Mouse (Mus musculus) neural tube, embryonic 12.5 days (tissue): ENCODE results near the gene Gm49336. TPM values are rescaled to one million over a fixed set of nuclear protein-coding genes. Genes with fewer than 3 reads are reported as not detected.

Experiments
- ATAC-seq: fragments of 200-750 bp; cut with Nextera tagmentation; 2 replicates; pipeline ENCODE4 v1.8.0; 2017; ENCODE audit warnings: low read depth, mild to moderate bottlenecking, moderate TSS enrichment, moderate library complexity; ENCODE audit not compliant: low FRiP score
- H3K27ac ChIP-seq: fragments of 300-500 bp; sonication (generic); 2 replicates; pipeline ENCODE4 v1.5.1; 2016
- H3K27me3 ChIP-seq: fragments of 300-500 bp; sonication (generic); replicated peaks from 2 replicates; pipeline ENCODE4 v1.6.1; 2016; ENCODE audit warnings: mild to moderate bottlenecking
- H3K36me3 ChIP-seq: fragments of 300-500 bp; sonication (generic); 2 replicates; pipeline ENCODE4 v1.6.1; 2016; ENCODE audit warnings: mild to moderate bottlenecking
- H3K4me1 ChIP-seq: fragments of 300-500 bp; sonication (generic); 2 replicates; pipeline ENCODE4 v1.6.1; 2016
- H3K4me2 ChIP-seq: fragments of 300-500 bp; sonication (generic); replicated peaks from 2 replicates; pipeline ENCODE4 v1.6.1; 2016; ENCODE audit warnings: mild to moderate bottlenecking
- H3K4me3 ChIP-seq: fragments of 300-500 bp; sonication (generic); 2 replicates; pipeline ENCODE4 v1.5.1; 2016
- H3K9ac ChIP-seq: fragments of 300-500 bp; sonication (generic); 2 replicates; pipeline ENCODE4 v1.6.1; 2016; ENCODE audit warnings: mild to moderate bottlenecking
- H3K9me3 ChIP-seq: fragments of 300-500 bp; sonication (generic); 2 replicates; pipeline ENCODE4 v1.6.1; 2016; ENCODE audit warnings: mild to moderate bottlenecking
- WGBS: fragments of 180-500 bp; shearing (Covaris S2); methylation state at CpG from one replicate; pipeline ENCODE4 v1.1.7; 2016; 5-methylcytosine and 5-hydroxymethylcytosine counted together
- polyA plus RNA-seq: library from polyadenylated mRNA; unstranded; fragments of >200 nt; fragmentation: Nextera tagmentation; extraction: Ambion mirVana; gene quantifications from 2 replicates; pipeline ENCODE4 v1.2.1, GENCODE M21; 2016

Gm49336 gene
- polyA plus RNA-seq, 1 experiment from 2014 or later = 70.2 TPM

DNA sequence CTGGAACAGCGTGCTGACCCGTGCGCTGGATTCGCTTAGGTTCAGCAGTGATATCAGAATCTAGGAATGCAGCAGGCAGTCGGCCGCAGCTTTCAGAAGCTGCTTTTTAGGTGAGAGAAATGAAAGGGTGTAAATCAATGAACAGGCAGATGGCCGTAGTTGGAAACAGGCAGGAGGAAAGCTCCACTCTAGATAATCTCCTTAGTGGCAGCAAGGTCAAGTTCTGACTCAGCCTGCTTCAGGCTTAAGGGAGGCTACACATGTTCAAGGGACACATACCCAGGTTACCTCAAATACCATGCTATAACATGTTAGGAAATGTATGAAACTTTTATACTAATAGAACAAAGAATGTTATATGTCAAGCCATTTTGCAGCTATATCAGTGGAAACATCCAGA, 11.0 kb upstream of the Gm49336 start:
- H3K4me2 ChIP-seq = no peak overlapping the region
- no peak for ATAC-seq
- no peak overlapping the region for H3K4me3 ChIP-seq
- no peak overlapping the region for H3K9ac ChIP-seq
- H3K27ac ChIP-seq = no peak overlapping the region
- no peaks in the 10 kb centered on the region for H3K9me3 ChIP-seq
- no peaks in the 10 kb centered on the region for H3K36me3 ChIP-seq
- H3K27me3 ChIP-seq = no peaks in the 10 kb centered on the region
- WGBS = 87% methylated on average over 7 of the region's 7 CpGs
- peaks cover 8% of the 10 kb centered on the region for H3K4me1 ChIP-seq

DNA sequence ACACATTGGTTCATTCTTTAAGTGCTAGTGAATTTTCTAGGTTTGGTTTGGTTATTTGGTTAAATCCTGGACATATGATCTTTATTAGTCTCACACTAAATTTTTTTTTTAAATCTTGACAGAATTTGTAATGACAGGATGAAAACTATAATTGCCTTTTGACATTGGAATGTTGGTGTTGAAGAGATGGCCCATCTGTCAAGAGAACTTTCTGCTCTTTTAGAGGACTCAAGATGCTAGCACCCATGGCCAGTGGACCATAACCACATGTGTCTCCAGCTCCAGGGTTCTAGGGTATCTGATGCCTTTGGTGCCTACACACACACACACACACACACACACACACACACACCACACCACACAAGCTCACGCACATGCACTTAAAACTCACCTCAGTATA, 6.5 kb upstream of the Gm49336 start:
- no peak overlapping the region for H3K4me2 ChIP-seq
- no peaks in the 10 kb centered on the region for H3K9me3 ChIP-seq
- H3K4me1 ChIP-seq = no peaks in the 10 kb centered on the region
- no peak overlapping the region for H3K9ac ChIP-seq
- no peaks in the 10 kb centered on the region for H3K27me3 ChIP-seq
- no peak overlapping the region for H3K4me3 ChIP-seq
- no peaks in the 10 kb centered on the region for H3K36me3 ChIP-seq
- 87% methylated on average over 1 of the region's 1 CpGs for WGBS
- no peak overlapping the region for H3K27ac ChIP-seq
- no peak for ATAC-seq

DNA sequence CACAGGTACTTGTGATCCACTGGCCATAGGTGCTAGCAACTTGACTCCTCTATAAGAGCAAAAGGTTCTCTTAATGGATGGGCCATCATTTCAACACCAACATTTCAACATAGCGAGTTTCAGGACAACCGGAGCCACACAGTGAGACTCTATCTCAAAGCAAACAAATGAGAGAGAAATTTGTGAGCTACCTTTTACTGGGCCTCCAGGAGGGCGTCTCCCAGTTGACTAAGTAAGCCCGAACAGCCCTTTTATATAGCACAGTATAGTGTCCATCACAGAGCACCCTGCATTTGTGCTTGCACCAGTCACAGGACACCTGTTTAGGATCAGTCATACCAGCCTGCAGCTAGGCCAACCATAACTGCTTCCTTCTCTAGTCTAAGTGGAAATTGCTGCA, 5.8 kb upstream of the Gm49336 start:
- H3K4me1 ChIP-seq = peaks cover 5% of the 10 kb centered on the region
- no peak overlapping the region for H3K27ac ChIP-seq
- no peaks in the 10 kb centered on the region for H3K27me3 ChIP-seq
- H3K9ac ChIP-seq = no peak overlapping the region
- ATAC-seq = no peak
- 76% methylated on average over 4 of the region's 4 CpGs for WGBS
- no peak overlapping the region for H3K4me3 ChIP-seq
- no peak overlapping the region for H3K4me2 ChIP-seq
- no peaks in the 10 kb centered on the region for H3K9me3 ChIP-seq
- no peaks in the 10 kb centered on the region for H3K36me3 ChIP-seq

DNA sequence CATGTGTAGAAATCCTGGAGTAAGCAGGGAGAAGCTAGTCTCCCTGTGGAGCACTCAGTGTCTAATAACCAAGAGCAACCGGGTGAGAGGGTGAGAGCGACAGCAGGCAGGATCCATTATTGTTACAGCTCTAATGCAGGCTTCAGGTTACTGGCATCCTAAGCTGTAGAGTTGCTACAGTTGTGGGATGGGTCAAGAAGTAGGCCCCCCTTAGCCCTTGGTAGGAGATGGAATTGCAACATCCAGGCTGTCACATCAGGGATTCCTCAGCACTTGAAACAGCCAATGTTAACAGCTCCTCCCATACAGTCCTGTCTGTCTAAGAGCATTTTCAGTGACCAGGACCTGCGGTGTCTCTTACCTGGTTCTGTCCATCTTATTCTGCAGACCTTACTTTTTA, 5.0 kb upstream of the Gm49336 start:
- WGBS = 31% methylated on average over 3 of the region's 3 CpGs
- ATAC-seq = no peak

DNA sequence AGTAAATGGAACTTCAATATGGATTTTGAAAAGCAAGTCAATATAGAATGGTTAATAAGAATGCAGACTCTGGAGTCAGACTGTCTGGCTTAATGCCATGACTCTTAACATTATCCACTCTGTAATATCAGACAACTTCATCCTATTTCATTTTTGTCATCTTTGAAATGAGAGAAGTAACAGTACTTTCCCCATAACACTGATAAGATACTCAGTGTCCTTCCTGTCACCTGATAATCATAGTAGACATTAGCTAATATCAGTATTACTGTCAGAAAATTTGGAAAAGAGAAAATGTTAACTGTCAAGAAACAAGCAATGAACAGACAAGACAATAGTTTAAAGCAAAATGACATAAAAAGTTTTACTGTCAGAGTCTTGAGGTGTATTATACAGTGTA, 3.5 kb upstream of the Gm49336 start:
- no peaks in the 10 kb centered on the region for H3K36me3 ChIP-seq
- no peak overlapping the region for H3K9ac ChIP-seq
- ATAC-seq = no peak
- H3K4me2 ChIP-seq = no peak overlapping the region
- H3K4me3 ChIP-seq = no peak overlapping the region
- no peaks in the 10 kb centered on the region for H3K9me3 ChIP-seq
- H3K4me1 ChIP-seq = peaks cover 8% of the 10 kb centered on the region
- H3K27me3 ChIP-seq = no peaks in the 10 kb centered on the region
- H3K27ac ChIP-seq = no peak overlapping the region

More for the DNA sequence above, 5.0 kb upstream of the Gm49336 start:
- no peak overlapping the region for H3K4me2 ChIP-seq
- H3K9ac ChIP-seq = no peak overlapping the region
- H3K27ac ChIP-seq = no peak overlapping the region
- no peaks in the 10 kb centered on the region for H3K27me3 ChIP-seq
- H3K4me1 ChIP-seq = peaks cover 5% of the 10 kb centered on the region
- no peak overlapping the region for H3K4me3 ChIP-seq
- H3K9me3 ChIP-seq = no peaks in the 10 kb centered on the region
- H3K36me3 ChIP-seq = no peaks in the 10 kb centered on the region

DNA sequence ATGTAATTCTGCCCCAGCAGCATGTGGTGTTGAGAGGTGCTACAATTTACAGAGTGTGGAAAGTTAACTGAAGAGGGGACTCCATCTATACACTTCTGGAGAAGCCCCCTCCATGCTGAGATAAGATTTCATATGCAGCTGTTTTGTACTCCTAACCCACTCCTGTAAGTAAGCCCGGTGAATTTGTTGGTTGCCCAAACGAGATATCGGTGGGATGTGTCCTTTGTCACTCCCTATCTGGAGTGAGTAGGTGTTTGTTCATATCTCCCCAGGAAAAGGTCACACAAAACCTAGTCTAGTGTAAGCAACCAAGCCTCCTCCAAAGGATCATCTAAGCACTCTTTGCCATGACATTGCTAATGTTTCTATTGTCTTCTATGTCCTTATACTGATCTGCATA, 2.2 kb upstream of the Gm49336 start:
- ATAC-seq = no peak
- WGBS = 93% methylated on average over 3 of the region's 3 CpGs

DNA sequence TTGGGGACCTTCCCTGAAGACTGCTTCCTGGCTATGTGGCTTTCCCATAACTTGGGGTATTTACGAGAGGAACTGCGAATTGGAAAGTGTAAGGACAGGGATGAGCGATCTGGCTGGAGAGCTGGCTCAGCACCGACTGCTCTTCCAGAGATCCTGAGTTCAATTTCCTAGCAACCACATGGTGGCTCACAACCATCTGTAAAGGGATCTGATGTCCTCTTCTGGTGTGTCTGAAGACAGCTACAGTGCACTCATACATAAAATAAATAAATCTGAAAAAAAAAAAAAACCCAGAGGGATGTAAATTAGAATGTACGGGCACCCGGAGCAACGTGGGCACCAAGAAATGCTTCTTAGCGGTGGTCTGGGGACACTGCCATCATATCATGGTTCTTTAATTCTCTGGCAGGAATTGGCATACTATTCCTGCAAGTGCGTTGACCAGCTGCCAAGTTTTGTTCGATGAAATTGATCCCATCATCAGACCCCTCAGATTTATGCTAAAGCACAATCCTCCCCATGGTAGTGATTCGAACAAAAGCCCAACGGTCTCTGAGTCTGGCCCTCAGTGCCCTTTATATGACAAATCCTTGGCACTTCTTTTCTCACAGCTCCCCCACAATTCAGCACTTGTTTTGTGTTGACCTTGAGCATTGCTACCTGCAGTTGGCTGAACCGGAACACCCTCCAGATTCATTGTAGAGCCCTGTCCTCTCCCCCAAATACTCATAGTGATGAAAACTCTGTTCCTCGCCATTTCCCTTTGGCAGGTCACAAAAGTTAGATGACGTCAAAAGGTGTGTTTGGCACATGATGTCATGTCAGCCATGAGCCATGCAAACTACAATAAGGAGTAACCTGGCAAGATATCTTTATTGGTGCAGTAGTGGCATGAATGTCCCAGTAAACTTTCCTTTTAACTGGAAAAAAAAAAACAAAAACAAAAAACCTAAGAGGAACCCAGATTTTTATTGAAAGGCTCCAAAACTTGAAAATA, 995 bp upstream of the Gm49336 start:
- H3K4me3 ChIP-seq = peak overlapping the region; percentile 91

More for the DNA sequence above, 2.2 kb upstream of the Gm49336 start:
- Histone ChIP-seq H3K4me2 (no peak overlapping the region), H3K27ac (no peak overlapping the region), H3K4me1 (peaks cover 16% of the 10 kb centered on the region), H3K9ac (no peak overlapping the region), H3K9me3 (no peaks in the 10 kb centered on the region), H3K27me3 (no peaks in the 10 kb centered on the region), H3K4me3 (no peak overlapping the region), H3K36me3 (no peaks in the 10 kb centered on the region)

DNA sequence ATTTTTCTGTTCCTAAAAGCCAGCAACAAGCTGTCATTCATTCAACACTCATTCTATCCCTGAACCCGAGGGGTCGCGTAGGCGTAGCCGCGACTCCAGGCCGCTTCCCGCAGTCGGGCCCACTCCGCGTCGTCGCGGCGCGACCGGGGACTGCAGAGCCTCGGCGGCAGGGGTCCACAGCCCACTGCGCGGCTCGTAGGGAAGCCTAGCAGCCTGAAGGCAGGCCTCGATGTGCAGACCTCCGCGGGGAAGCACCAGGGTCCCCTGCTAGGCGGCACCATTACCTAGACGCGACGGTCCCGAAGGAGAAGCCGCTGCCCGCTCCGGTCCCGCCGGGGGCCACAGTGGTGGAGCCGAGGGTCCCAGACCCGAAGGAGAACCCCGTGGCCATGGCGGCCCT, 428 bp downstream of the Gm49336 start:
- H3K4me3 ChIP-seq = peak overlapping the region; percentile 91
- WGBS = under 1% methylated on average over 39 of the region's 39 CpGs
- H3K36me3 ChIP-seq = no peaks in the 10 kb centered on the region
- H3K9me3 ChIP-seq = no peaks in the 10 kb centered on the region
- H3K9ac ChIP-seq = peak overlapping the region; percentile 95
- peaks cover 16% of the 10 kb centered on the region for H3K4me1 ChIP-seq
- ATAC-seq = peak; percentile 74
- peak overlapping the region; percentile 83 for H3K27ac ChIP-seq
- peak overlapping the region; percentile 81 for H3K4me2 ChIP-seq
- H3K27me3 ChIP-seq = no peaks in the 10 kb centered on the region

More for the DNA sequence above, 995 bp upstream of the Gm49336 start:
- H3K4me2 ChIP-seq = peak overlapping the region; percentile 81
- H3K36me3 ChIP-seq = no peaks in the 10 kb centered on the region
- no peaks in the 10 kb centered on the region for H3K27me3 ChIP-seq
- 19% methylated on average over 15 of the region's 15 CpGs for WGBS
- peaks cover 16% of the 10 kb centered on the region for H3K4me1 ChIP-seq
- peak overlapping the region; percentile 76 for H3K9ac ChIP-seq
- no peaks in the 10 kb centered on the region for H3K9me3 ChIP-seq
- ATAC-seq = peak; percentile 39; the same call in 1 of the 2 replicates
- peak overlapping the region; percentile 67; the same call in 1 of the 2 replicates for H3K27ac ChIP-seq

DNA sequence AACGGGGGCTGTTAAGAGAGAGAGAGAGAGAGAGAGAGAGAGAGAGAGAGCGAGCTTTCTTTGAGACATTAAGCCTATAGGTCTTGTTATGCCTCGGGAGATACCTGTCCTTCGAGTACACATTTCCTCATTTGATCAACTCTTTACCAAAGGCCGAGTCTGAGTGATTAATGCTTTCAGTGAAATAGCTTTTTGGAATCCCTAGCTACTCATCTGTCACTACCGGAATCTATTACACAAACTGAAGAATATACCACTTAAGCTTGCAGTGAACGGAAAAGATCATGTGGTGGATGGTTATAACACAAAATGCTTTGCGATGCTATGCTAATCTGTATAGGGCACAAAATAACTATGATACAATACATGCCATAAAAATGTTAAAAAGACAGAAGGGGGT, 941 bp downstream of the Gm49336 start:
- WGBS = 24% methylated on average over 8 of the region's 8 CpGs
- Histone ChIP-seq H3K9ac (peak overlapping the region; percentile 95), H3K27me3 (no peaks in the 10 kb centered on the region), H3K9me3 (no peaks in the 10 kb centered on the region), H3K4me3 (peak overlapping the region; percentile 91), H3K27ac (no peak overlapping the region), H3K4me2 (peak overlapping the region; percentile 81), H3K36me3 (peaks cover under 1% of the 10 kb centered on the region; the same call in 1 of the 2 replicates), H3K4me1 (peaks cover 16% of the 10 kb centered on the region)
- ATAC-seq = no peak

DNA sequence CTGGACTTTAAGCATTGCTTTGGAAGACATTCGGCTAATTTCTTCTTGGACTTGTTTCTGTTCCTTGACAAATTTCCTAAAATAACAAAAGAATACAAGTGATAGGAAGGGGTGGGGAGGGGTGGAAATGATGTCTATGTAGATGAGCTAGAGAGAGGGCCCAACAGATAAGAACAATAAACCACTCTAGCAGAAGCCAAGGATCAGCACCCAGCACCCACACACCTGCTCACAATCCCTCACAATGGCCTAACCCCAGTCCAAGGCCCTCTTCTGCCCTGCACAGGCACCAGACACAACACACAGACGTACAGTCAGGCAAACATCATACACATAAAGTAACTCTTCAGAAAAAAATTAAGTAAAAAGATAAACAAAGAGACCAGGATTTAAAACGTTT, 12.8 kb downstream of the Gm49336 start:
- H3K27me3 ChIP-seq = no peaks in the 10 kb centered on the region
- no peaks in the 10 kb centered on the region for H3K4me1 ChIP-seq
- no peak overlapping the region for H3K9ac ChIP-seq
- ATAC-seq = no peak
- WGBS = 86% methylated on average over 3 of the region's 3 CpGs
- no peaks in the 10 kb centered on the region for H3K9me3 ChIP-seq
- H3K4me2 ChIP-seq = no peak overlapping the region
- H3K4me3 ChIP-seq = no peak overlapping the region
- H3K27ac ChIP-seq = no peak overlapping the region
- peaks cover 53% of the 10 kb centered on the region for H3K36me3 ChIP-seq

DNA sequence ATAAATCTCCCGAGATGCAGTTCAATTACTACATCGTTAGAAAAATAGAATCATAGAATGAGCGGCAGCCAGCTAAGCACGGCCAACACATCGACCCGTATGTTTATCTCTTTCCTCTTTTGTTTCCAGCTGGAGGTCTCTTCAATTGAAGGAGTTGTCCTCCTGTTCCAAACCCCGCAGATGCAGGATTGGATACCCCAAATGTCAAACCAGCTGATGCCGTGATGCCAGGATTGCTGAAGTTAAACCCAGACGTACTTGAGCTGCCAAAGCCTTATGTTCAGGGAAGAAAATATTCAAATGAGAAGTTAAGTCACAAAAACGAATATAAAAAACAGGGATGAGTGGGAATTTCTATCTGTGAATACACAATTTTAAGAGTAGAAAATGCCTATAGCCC, 31.4 kb downstream of the Gm49336 start:
- H3K9me3 ChIP-seq = no peaks in the 10 kb centered on the region
- ATAC-seq = no peak
- no peak overlapping the region for H3K27ac ChIP-seq
- no peak overlapping the region for H3K4me3 ChIP-seq
- 94% methylated on average over 10 of the region's 10 CpGs for WGBS
- no peak overlapping the region for H3K4me2 ChIP-seq
- H3K36me3 ChIP-seq = peaks cover 10% of the 10 kb centered on the region; the same call in 1 of the 2 replicates
- H3K4me1 ChIP-seq = no peaks in the 10 kb centered on the region
- no peaks in the 10 kb centered on the region for H3K27me3 ChIP-seq
- H3K9ac ChIP-seq = no peak overlapping the region

DNA sequence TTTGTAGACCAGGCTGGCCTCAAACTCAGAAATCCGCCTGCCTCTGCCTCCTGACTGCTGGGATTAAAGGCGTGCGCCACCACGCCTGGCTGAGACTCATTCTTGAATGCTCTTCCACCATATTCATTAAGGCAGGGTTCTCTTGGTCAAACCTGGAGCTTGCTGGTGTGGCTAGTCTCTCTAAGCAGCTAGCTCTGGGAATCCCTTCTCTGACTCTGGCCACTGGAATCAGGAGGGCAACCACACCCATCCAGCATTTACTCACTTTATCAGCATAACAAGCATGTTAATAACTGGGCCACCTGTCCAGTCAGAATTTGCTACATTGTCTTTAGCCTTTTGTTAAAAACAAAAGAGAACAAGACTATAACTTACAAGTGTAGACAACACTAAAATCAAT, 33.7 kb downstream of the Gm49336 start:
- ATAC-seq = no peak
- WGBS = 97% methylated on average over 4 of the region's 4 CpGs
- no peak overlapping the region for H3K27ac ChIP-seq

More for the DNA sequence above, 33.7 kb downstream of the Gm49336 start:
- H3K36me3 ChIP-seq = peaks cover 10% of the 10 kb centered on the region; the same call in 1 of the 2 replicates
- no peak overlapping the region for H3K4me2 ChIP-seq
- no peaks in the 10 kb centered on the region for H3K4me1 ChIP-seq
- no peaks in the 10 kb centered on the region for H3K27me3 ChIP-seq
- H3K9me3 ChIP-seq = no peaks in the 10 kb centered on the region
- no peak overlapping the region for H3K4me3 ChIP-seq
- no peak overlapping the region for H3K9ac ChIP-seq
